Mouse (Mus musculus): ENCODE data around the gene Bcl2. TPM values are rescaled to one million over a fixed set of nuclear protein-coding genes. Genes with fewer than 3 reads are reported as not detected.

The Bcl2 gene
- polyA plus RNA-seq, 1 experiment from 2014 or later: 23.4 TPM

- H3K27ac ChIP-seq (replicated peaks): no peak overlapping the region
These were observed 101.7 kb downstream of the Bcl2 start for GRCm38 (mm10) chr1:106612166-106613031.

DNA sequence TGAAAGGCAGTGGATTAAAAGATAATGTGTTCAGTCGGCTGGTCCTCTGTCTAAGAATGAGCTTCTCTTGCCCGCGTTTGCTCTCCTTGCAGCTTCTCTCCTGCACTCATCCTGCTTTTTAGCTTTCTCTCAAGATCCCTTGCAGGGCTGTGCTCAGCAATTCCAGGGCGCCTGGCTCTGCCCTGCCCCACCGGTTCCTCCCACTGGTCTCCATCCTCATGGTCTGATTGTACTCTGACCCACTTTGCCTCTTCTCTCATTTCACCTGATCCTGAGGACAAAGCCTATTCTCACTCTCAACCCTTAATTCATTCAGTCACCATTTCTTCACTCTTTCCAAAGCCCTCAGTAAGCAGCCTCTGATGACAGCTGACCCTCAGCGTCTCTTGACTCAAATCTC, 102.8 kb downstream of the Bcl2 start:
- Histone ChIP-seq H3K4me3 (replicated peaks) (no peak overlapping the region), H3K27me3 (no peaks in the 10 kb centered on the region), H3K9ac (no peak overlapping the region), H3K27ac (replicated peaks) (no peak overlapping the region), H3K4me1 (peaks cover 9% of the 10 kb centered on the region; the same call in 1 of the 2 replicates), H3K36me3 (no peaks in the 10 kb centered on the region), H3K4me2 (replicated peaks) (no peak overlapping the region), H3K9me3 (replicated peaks) (no peaks in the 10 kb centered on the region)
- no peak for ATAC-seq (ENCODE audit: insufficient number of reproducible peaks, low FRiP score, low TSS enrichment, low read depth)
- WGBS: 76% methylated on average over 6 of the region's 6 CpGs

More at GRCm38 (mm10) chr1:106612166-106613031, 101.7 kb downstream of the Bcl2 start:
- peaks cover 9% of the 10 kb centered on the region; the same call in 1 of the 2 replicates for H3K4me1 ChIP-seq
- H3K9me3 ChIP-seq (replicated peaks): no peaks in the 10 kb centered on the region
- H3K27me3 ChIP-seq: no peaks in the 10 kb centered on the region
- H3K36me3 ChIP-seq: no peaks in the 10 kb centered on the region
- H3K4me3 ChIP-seq (replicated peaks): no peak overlapping the region
- no peak for ATAC-seq (ENCODE audit: insufficient number of reproducible peaks, low FRiP score, low TSS enrichment, low read depth)
- H3K4me2 ChIP-seq (replicated peaks): no peak overlapping the region
- no peak overlapping the region for H3K9ac ChIP-seq
- WGBS: 51% methylated on average over 8 of the region's 8 CpGs

- no peaks in the 10 kb centered on the region for H3K27me3 ChIP-seq
- H3K9me3 ChIP-seq (replicated peaks): no peaks in the 10 kb centered on the region
- H3K9ac ChIP-seq: no peak overlapping the region
- no peak overlapping the region for H3K4me2 ChIP-seq (replicated peaks)
- 66% methylated on average over 4 of the region's 4 CpGs for whole genome bisulfite sequencing
- H3K4me1 ChIP-seq: peaks cover 19% of the 10 kb centered on the region
- no peaks in the 10 kb centered on the region for H3K36me3 ChIP-seq
- no peak overlapping the region for H3K4me3 ChIP-seq (replicated peaks)
- H3K27ac ChIP-seq (replicated peaks): peak overlapping the region; percentile 51
- ATAC-seq (ENCODE audit: insufficient number of reproducible peaks, low FRiP score, low TSS enrichment, low read depth): no peak
These were observed 105.8 kb downstream of the Bcl2 start for GRCm38 (mm10) chr1:106608098-106608778.

DNA sequence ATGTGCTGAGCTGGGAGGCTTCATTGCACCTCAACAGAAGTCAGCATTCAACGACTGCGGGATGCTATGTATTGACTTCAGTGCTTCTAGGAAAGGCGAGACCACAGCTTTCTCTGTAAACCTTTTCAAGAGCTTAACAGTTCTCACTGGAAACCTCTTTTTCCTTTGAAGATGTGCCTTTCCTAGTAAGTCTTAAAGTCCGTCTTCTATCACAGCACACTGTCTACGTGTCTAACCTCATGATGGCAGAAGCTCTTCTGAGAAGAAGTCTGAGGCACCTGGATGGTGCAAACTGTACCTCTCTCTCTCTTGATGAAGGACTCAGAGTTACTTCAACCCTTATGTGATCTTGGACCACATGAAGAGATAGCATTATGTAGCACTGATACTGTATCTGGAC, 107.1 kb downstream of the Bcl2 start:
- ATAC-seq (ENCODE audit: insufficient number of reproducible peaks, low FRiP score, low TSS enrichment, low read depth): no peak
- peaks cover 28% of the 10 kb centered on the region for H3K4me1 ChIP-seq
- no peaks in the 10 kb centered on the region for H3K9me3 ChIP-seq (replicated peaks)
- H3K27ac ChIP-seq (replicated peaks): no peak overlapping the region
- H3K4me2 ChIP-seq (replicated peaks): no peak overlapping the region
- no peaks in the 10 kb centered on the region for H3K27me3 ChIP-seq
- 87% methylated on average over 5 of the region's 5 CpGs for WGBS
- no peaks in the 10 kb centered on the region for H3K36me3 ChIP-seq
- H3K9ac ChIP-seq: no peak overlapping the region
- H3K4me3 ChIP-seq (replicated peaks): no peak overlapping the region

- Histone ChIP-seq H3K9me3 (replicated peaks) (no peaks in the 10 kb centered on the region), H3K27me3 (no peaks in the 10 kb centered on the region), H3K36me3 (no peaks in the 10 kb centered on the region), H3K4me2 (replicated peaks) (no peak overlapping the region), H3K4me1 (peaks cover 22% of the 10 kb centered on the region), H3K27ac (replicated peaks) (peak overlapping the region; percentile 52; the same call in 1 of the 2 replicates), H3K4me3 (replicated peaks) (no peak overlapping the region), H3K9ac (no peak overlapping the region)
- WGBS: 60% methylated on average over 4 of the region's 4 CpGs
- no peak for ATAC-seq (ENCODE audit: insufficient number of reproducible peaks, low FRiP score, low TSS enrichment, low read depth)
These were observed 110.7 kb downstream of the Bcl2 start for GRCm38 (mm10) chr1:106603406-106603805.

DNA sequence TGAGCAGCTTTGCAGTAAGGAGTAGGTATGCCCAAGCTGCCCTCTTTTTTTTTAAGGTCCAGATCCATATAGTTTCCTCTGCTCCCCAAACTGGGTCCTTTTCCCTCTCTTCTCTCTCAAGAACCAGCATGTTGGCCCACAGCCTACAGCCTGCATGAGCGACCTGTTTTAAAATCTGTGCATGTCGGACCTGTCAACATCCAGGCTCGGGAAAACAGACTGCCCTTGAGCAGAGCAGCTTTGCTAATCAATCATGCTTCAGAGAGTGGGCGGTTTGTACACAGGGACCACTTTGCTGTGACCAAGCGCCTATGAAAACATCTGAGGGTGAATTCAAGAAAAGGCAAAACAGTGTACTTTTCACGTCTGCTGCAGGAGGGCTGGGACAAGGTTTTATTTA, 111.1 kb downstream of the Bcl2 start:
- H3K36me3 ChIP-seq: no peaks in the 10 kb centered on the region
- no peak overlapping the region for H3K4me2 ChIP-seq (replicated peaks)
- H3K9me3 ChIP-seq (replicated peaks): no peaks in the 10 kb centered on the region
- H3K9ac ChIP-seq: no peak overlapping the region
- H3K27me3 ChIP-seq: no peaks in the 10 kb centered on the region
- no peak overlapping the region for H3K4me3 ChIP-seq (replicated peaks)
- H3K4me1 ChIP-seq: peaks cover 22% of the 10 kb centered on the region
- 26% methylated on average over 6 of the region's 6 CpGs for WGBS
- ATAC-seq (ENCODE audit: insufficient number of reproducible peaks, low FRiP score, low TSS enrichment, low read depth): no peak
- peak overlapping the region; percentile 52 for H3K27ac ChIP-seq (replicated peaks)

- Histone ChIP-seq H3K27ac (replicated peaks) (peak overlapping the region; percentile 52), H3K4me1 (peaks cover 22% of the 10 kb centered on the region)
- 17% methylated on average over 5 of the region's 5 CpGs for WGBS
These were observed 111.5 kb downstream of the Bcl2 start for GRCm38 (mm10) chr1:106602536-106602935.

GRCm38 (mm10) chr1:106601247-106601646, 112.8 kb downstream of the Bcl2 start:
- no peak overlapping the region for H3K4me2 ChIP-seq (replicated peaks)
- H3K4me3 ChIP-seq (replicated peaks): no peak overlapping the region
- H3K9ac ChIP-seq: no peak overlapping the region
- 79% methylated on average over 4 of the region's 4 CpGs for WGBS
- no peaks in the 10 kb centered on the region for H3K9me3 ChIP-seq (replicated peaks)
- ATAC-seq (ENCODE audit: insufficient number of reproducible peaks, low FRiP score, low TSS enrichment, low read depth): no peak
- H3K4me1 ChIP-seq: peaks cover 22% of the 10 kb centered on the region
- H3K27me3 ChIP-seq: no peaks in the 10 kb centered on the region
- H3K27ac ChIP-seq (replicated peaks): no peak overlapping the region
- no peaks in the 10 kb centered on the region for H3K36me3 ChIP-seq

More at GRCm38 (mm10) chr1:106602536-106602935, 111.5 kb downstream of the Bcl2 start:
- H3K36me3 ChIP-seq: no peaks in the 10 kb centered on the region
- H3K4me2 ChIP-seq (replicated peaks): no peak overlapping the region
- no peak overlapping the region for H3K9ac ChIP-seq
- no peak for ATAC-seq (ENCODE audit: insufficient number of reproducible peaks, low FRiP score, low TSS enrichment, low read depth)
- no peaks in the 10 kb centered on the region for H3K9me3 ChIP-seq (replicated peaks)
- no peaks in the 10 kb centered on the region for H3K27me3 ChIP-seq
- no peak overlapping the region for H3K4me3 ChIP-seq (replicated peaks)

- Histone ChIP-seq H3K9me3 (replicated peaks) (no peaks in the 10 kb centered on the region), H3K4me1 (peaks cover 22% of the 10 kb centered on the region), H3K27me3 (no peaks in the 10 kb centered on the region), H3K36me3 (no peaks in the 10 kb centered on the region), H3K4me3 (replicated peaks) (no peak overlapping the region), H3K27ac (replicated peaks) (no peak overlapping the region), H3K9ac (no peak overlapping the region), H3K4me2 (replicated peaks) (no peak overlapping the region)
- ATAC-seq (ENCODE audit: insufficient number of reproducible peaks, low FRiP score, low TSS enrichment, low read depth): no peak
- WGBS: 82% methylated on average over 5 of the region's 5 CpGs
These were observed 113.2 kb downstream of the Bcl2 start for GRCm38 (mm10) chr1:106600841-106601240.

DNA sequence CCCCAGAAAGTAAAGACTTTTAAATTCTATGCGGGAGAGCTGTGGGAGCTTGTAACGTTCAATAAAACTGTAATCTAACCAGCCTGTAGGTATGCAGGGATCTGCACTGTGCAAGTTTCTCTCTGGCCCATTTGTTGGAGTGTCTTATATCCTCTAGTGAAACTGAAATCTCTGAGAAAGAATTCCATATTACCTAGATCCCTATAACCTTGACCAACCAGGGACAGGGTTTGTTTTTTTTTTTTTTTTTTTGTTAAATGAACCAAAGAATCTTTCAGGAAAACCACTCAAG, 115.8 kb downstream of the Bcl2 start:
- no peak overlapping the region for H3K27ac ChIP-seq (replicated peaks)
- no peak overlapping the region for H3K4me2 ChIP-seq (replicated peaks)
- no peak overlapping the region for H3K9ac ChIP-seq
- H3K9me3 ChIP-seq (replicated peaks): no peaks in the 10 kb centered on the region
- H3K4me3 ChIP-seq (replicated peaks): no peak overlapping the region
- peaks cover 12% of the 10 kb centered on the region for H3K4me1 ChIP-seq
- 45% methylated on average over 2 of the region's 2 CpGs for WGBS
- H3K27me3 ChIP-seq: no peaks in the 10 kb centered on the region
- ATAC-seq (ENCODE audit: insufficient number of reproducible peaks, low FRiP score, low TSS enrichment, low read depth): no peak
- no peaks in the 10 kb centered on the region for H3K36me3 ChIP-seq

DNA sequence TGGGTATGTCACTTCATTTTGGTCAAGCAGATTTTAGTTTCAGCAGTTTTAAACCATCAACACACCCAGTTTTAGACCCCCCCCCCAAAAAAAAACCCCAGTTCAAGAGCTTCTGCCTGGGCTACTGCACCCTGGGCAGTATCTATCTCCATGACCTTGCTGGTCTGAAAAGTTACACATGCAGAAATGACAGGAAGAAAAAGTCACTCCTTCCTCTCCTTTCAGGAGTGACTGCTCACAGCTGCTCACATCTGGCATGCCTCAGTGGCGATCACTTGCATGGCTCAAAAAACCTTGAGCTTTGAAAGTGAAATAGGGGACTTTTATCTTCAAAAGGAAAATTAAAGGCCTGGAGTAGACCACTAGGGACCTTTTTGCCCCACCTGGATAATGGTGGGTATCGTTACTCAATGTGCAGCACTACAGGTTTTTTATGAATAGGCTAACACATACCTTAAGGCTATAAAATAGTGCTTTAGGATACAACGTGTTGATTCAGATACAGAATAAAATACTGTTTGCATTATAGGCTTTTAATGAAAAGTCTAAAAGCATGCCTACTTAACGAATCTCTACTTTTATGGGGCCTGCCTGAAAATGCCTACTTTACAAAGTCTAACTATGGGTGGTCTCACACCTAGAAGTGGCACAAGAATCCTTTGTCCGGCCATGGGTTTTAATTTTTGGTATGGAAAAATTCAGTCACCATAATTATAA, 116.3 kb downstream of the Bcl2 start:
- Histone ChIP-seq H3K4me1 (peaks cover 7% of the 10 kb centered on the region), H3K36me3 (no peaks in the 10 kb centered on the region), H3K9me3 (replicated peaks) (no peaks in the 10 kb centered on the region), H3K4me2 (replicated peaks) (no peak overlapping the region), H3K27me3 (no peaks in the 10 kb centered on the region), H3K9ac (no peak overlapping the region), H3K4me3 (replicated peaks) (no peak overlapping the region), H3K27ac (replicated peaks) (no peak overlapping the region)
- no peak for ATAC-seq (ENCODE audit: insufficient number of reproducible peaks, low FRiP score, low TSS enrichment, low read depth)
- 59% methylated on average over 5 of the region's 5 CpGs for WGBS
